Mouse (Mus musculus) retina, postnatal 1 day (tissue): ENCODE measurements at regions not wholly inside any gene's neighbourhood (a gene's known extent, or its start where the extent isn't known, plus 50 kb on each side); places are given as distances from the start of the nearest gene placed in this dataset.

Experiments
- DNase-seq: peaks from one replicate; pipeline ENCODE4 v3.0.0-alpha.2; 2012

DNA sequence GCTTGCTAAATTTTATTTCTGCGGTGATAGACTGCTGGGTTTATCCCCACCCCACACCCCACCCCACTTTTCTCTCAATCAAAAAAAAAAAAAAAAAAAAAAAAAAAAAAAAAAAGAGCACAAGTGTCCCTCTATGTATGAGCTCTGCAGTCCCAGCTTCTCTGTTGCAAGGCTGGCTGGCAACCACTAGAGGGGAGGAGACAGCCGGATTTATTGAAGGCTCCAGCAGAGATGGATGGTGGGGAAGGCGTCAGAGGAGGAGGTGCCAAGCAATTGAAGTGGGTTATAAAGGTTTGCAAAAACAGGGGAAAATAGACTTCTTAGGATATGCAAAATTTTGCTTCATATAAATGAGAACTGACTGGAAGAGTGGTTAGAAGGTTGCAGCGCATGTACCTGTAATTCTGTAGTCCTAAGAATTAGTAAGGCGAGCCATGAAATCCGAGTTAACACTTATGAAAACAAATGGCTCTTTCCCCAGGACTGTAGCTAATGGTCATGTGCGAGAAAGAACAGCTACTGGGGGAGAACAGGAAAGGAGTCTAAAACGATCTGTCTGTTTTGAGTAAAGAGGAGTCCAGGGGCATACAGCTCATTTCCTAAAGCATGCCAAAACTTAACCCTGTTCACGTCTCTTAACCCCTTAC is 885.1 kb upstream of the Pou3f3 start:
- peak; percentile 80 for DNase-seq

DNA sequence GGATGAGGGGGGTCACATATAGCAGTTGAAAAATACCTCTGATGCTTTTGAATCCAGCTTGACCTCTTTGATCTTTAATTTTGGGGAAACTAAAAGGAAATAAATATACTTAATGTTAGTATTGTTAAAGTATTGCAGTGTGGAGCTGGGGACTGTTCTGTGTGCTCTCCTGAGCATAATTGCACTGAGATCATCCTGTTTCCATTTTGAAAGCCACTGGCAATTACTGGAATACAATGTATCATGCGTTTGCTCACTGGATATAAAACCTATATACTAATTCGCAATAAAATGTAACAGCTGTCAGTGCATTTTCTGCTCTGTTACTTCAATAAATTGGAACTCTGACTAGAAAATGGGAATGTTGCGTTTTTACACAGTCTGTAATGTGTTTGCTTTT is 884.4 kb upstream of the Pou3f3 start:
- no peak for DNase-seq

DNA sequence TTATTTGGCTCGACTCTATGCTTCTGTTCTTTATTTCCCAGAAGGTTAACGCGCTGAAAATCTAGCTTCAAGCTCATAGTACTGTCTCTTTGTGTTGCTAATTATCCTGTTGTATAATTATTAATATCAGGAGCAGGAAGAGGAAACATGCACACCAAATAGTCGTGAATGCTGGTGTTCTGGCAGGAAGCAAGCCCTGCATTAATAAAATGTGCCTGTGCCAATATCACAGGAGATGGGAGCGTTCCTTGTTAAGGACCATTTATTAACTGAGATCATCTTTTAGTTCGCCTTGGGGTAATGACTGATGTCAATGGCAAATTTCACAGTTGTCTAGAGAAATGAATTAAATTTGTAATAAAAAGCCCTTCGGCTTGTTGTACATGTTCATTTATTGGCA is 883.5 kb upstream of the Pou3f3 start:
- DNase-seq, result peak; percentile 13

DNA sequence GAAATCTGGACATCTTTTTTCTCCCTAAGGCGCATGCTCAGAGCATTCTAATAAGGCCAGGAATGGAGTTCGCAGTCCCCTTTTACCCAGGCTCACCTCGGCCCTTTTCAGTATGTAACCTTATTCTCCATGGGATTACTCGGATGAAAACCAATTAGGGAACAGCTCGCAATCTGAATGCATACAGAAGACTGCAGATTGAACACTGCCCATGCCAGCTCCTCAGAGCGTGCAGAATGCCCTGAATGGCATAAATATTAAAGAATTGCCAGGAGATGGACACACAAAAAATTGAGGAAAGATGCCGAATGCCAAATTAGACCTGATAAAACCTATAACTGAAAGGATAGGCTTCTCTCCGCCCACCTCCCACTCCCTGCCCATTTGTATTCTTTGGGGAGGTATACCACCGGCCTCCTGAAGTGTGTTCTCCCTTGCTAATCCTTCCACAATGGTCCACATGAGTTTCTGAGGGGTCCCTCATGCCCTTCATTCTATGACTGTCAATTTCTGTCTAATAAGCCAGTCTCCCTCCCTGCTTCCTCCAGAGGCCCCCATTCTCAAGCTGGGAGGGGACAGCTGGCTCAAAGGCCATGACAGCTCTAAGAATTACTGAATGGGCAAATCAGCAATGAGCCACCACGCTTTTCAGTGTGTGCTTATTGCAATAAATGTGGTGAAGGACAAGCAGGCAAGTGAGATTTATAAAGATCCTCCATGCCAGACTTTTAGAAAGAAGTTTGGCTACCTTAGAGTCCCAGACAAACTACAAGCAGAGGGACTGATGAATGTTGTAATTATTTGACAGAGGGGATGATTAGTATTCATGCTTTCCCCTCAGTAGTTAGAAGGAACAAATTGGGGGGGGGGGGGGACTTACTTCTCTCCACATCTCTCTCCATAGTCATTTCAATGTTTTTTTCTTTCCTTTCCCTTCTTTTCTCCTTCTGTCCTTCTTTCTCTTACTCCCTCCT is 881.2 kb upstream of the Pou3f3 start:
- no peak for DNase-seq

DNA sequence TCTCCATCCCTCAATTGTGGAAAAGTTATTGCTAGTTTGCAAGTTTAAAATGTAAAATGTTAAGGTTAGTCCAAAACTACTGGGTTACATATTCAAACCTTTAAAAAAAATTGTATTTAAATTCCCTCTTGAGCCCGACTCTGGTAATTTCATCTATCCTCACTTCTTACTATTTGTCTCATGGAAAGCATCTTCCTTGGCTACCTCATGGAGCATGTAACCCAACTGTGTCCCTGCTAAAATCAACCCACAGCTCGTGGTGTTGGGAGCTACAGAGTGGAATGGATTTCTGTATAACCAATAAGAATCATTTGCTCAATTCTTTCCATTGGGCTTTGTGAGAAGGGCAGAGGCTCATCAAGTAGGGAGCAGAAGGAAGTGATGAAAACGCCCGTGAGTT is 880.5 kb upstream of the Pou3f3 start:
- DNase-seq, result no peak

DNA sequence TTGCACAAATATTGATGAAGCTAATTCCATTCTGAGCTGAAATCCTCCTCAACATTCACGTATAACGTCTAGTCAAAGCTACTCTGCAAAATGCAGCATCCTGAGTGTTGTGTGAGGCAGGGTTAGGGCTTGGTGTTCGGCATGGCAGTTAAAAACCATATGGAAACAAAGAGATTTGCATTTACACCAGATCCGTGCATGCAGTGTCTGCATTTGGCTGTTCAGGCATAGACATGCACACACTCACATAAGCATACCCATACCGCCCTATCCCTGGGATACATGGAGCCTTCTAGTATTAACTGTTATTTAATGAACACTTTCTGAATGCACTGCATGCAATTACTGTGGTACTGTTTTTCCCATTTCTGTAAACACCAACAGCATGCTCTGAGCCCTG is 872.8 kb upstream of the Pou3f3 start:
- no peak for DNase-seq

DNA sequence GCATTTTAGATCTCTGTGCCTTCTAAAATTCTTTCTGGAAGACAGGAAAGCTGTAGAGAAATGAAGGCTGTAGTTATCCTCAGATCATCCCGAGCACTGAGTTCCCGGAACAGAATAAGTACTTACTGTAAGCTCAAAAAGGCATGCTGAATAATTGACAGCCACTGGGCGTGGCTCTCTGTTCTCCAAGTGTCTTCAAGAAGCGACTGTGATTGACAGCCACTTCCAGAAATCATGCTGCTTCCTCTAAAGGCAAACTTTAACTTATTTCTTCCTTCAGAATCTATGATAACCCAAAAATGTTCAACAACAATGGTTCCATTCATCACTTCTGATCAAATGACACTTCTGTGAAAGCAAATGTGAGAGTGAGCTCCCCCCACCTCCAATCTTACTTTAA is 870.3 kb upstream of the Pou3f3 start:
- no peak for DNase-seq

DNA sequence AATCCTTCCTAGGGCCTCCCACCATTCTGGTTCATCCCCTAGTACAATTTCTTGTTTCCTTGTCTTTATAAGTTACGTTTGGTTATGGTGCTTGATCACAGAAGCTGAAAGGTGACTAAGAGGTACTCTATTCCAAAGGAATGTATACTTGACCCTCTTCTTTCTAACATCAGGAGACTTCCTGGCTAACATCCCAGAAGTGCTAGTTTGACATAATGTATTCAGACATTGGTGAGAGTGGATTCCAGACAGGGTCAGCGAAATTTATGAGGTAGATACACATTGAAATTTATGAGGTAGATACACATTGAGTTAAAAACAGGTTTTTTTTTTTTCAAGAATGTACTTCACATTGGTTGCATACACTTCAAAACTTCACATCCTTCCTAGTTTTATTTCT is 863.9 kb upstream of the Pou3f3 start:
- no peak for DNase-seq
